Mouse (Mus musculus) E14TG2a.4 (cell line): Measurements from ENCODE around the gene Smg9.

ENCODE experiments used
- CTCF ChIP-seq: conservative IDR thresholded peaks from 2 replicates; pipeline ENCODE4 v1.5.1; 2014; ENCODE audit warnings: low read length
- NANOG ChIP-seq: IDR thresholded peaks from 2 replicates; pipeline ENCODE4 v1.6.1; 2014; ENCODE audit warnings: borderline replicate concordance, low read length, mixed read lengths

DNA sequence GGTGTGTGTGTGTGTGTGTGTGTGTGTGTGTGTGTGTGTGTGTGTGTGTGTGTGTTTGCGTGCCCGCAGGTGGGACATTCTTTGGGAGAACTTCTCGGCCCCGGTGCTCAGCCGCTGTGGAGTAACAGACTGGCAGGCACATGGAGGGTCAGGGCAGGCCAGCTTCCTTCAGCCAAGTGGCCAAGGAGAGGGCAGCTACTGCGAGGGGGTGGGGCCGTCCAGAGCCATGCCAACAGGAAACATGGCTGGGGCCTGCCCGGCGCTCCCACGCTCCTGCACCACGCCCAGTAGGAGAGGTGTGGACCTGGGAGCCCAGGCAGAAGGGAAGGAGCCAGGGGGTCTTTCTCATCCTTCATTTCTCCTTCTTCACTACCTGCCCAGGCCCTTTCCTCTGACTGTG is 27.1 kb upstream of the Smg9 start:
- TF ChIP-seq CTCF (no peak), NANOG (no peak)
